Mouse (Mus musculus) urinary bladder, postnatal 4 days (tissue): ENCODE results near the gene Fam198a.
"Not testable (repeated sequence)": the region's sequence is repeated elsewhere in the genome, so short reads cannot be mapped to it uniquely, and the experiment has no call there.

ENCODE experiments used
- DNase-seq, 2 experiments: peaks; one replicate each; pipeline ENCODE4 v3.0.0; 2021 to 2022; ENCODE audit warnings: low spot score in 2 of 2

Gene Fam198a

GRCm38 (mm10) chr9:122020321-122020720, 69.5 kb downstream of the Fam198a start:
- DNase-seq: no peak

- DNase-seq: not testable (repeated sequence)
Observed at GRCm38 (mm10) chr9:122021171-122021570, 70.4 kb downstream of the Fam198a start.

GRCm38 (mm10) chr9:122021581-122021980, 70.8 kb downstream of the Fam198a start:
- DNase-seq: no peak

GRCm38 (mm10) chr9:122022776-122023175, 72.0 kb downstream of the Fam198a start:
- peak in 1 of 2 experiments; percentile 24 for DNase-seq

GRCm38 (mm10) chr9:122023873-122024272, 73.1 kb downstream of the Fam198a start:
- no peak for DNase-seq

- DNase-seq: no peak
Observed at GRCm38 (mm10) chr9:122024419-122024818, 73.6 kb downstream of the Fam198a start.

- no peak for DNase-seq
Observed at GRCm38 (mm10) chr9:122025855-122026590, 75.2 kb downstream of the Fam198a start.

- no peak for DNase-seq
Observed at GRCm38 (mm10) chr9:122027081-122027913, 76.5 kb downstream of the Fam198a start.

GRCm38 (mm10) chr9:122027914-122028745, 77.3 kb downstream of the Fam198a start:
- peak in 1 of 2 experiments; percentile 38 for DNase-seq

- DNase-seq: no peak
Observed at GRCm38 (mm10) chr9:122029765-122030164, 79.0 kb downstream of the Fam198a start.
